Mouse (Mus musculus): ENCODE measurements around the gene Acap2. TPM values are rescaled to one million over a fixed set of nuclear protein-coding genes. Genes with fewer than 3 reads are reported as not detected.
A peak's percentile ranks its signal among the peaks of the same experiment; 100 is the strongest.

Acap2 gene
- polyA plus RNA-seq, 1 experiment from 2014 or later: 27.2 TPM

DNA sequence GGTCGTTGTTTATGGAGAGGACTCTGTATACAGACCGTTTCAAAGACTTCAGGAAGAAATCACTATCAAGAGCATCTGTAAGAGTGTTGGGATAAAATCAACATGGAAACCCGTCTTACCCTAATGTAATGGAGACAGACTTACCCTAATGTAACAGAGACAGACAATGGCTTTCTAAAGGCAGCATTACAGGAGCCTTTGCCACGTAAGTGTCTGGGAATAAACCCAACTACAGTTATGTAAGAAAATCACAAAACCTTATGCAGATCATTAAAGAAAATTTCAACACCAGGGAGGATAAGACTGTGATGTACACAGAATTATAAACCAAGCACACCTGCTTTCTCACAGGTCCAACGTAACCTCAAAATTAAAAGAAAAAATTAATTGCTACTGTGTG is 72.9 kb downstream of the Acap2 start:
- ATAC-seq (ENCODE audit: borderline replicate concordance, extremely low read depth, low FRiP score, low TSS enrichment): no peak
- Histone ChIP-seq H3K4me3 (no peak overlapping the region), H3K27me3 (no peaks in the 10 kb centered on the region), H3K9me3 (no peaks in the 10 kb centered on the region), H3K9ac (no peak overlapping the region), H3K27ac (no peak overlapping the region), H3K4me1 (peaks cover 10% of the 10 kb centered on the region), H3K4me2 (no peak overlapping the region), H3K36me3 (peaks cover 18% of the 10 kb centered on the region)
- 68% methylated on average over 5 of the region's 5 CpGs for WGBS

DNA sequence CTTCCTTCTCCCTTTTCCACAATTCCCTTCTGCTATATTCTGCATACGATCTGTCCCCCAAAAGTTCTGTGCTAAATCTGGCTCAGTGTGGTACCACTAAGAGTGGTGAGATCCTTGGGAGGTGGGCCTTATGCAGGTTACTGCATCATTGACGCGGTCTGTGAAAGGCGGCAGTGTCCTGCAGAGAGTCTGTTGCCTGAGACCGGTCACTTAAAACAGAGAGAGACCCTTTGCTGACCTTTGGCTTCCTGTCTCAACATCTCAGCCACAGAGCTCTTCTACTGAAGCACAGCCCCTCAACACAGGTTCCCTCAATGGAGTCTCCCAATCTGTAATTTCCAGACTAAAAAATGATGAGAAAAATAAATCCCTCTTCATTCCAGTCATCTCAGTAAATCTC is 76.1 kb downstream of the Acap2 start:
- Histone ChIP-seq H3K27ac (no peak overlapping the region), H3K27me3 (no peaks in the 10 kb centered on the region), H3K9ac (no peak overlapping the region), H3K36me3 (peaks cover 26% of the 10 kb centered on the region), H3K4me2 (no peak overlapping the region), H3K4me1 (no peaks in the 10 kb centered on the region), H3K4me3 (no peak overlapping the region), H3K9me3 (no peaks in the 10 kb centered on the region)
- WGBS: 77% methylated on average over 5 of the region's 5 CpGs
- no peak for ATAC-seq (ENCODE audit: borderline replicate concordance, extremely low read depth, low FRiP score, low TSS enrichment)

DNA sequence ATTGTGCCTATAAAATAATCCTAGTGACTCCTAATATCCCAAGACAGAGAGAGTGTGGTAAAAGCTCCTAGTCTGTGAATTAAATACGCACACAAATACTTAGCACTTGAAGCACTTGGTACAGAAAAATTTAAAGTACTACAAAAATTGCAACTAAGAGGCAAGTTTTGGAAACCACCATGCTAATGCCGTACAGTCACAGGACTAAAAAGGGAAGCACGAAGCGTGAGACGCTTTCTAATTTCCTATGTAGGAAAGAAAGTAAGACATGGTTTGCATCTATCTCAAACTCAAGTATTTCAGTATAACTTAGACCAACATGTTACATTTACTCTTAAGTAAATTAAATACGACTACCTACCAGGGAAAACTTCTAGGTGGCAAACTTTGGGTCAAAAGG is 79.4 kb downstream of the Acap2 start:
- Histone ChIP-seq H3K27me3 (no peaks in the 10 kb centered on the region), H3K36me3 (peaks cover 30% of the 10 kb centered on the region), H3K9ac (no peak overlapping the region), H3K9me3 (no peaks in the 10 kb centered on the region), H3K27ac (no peak overlapping the region), H3K4me2 (no peak overlapping the region), H3K4me1 (no peaks in the 10 kb centered on the region), H3K4me3 (no peak overlapping the region)
- no peak for ATAC-seq (ENCODE audit: borderline replicate concordance, extremely low read depth, low FRiP score, low TSS enrichment)
- 92% methylated on average over 6 of the region's 6 CpGs for WGBS

DNA sequence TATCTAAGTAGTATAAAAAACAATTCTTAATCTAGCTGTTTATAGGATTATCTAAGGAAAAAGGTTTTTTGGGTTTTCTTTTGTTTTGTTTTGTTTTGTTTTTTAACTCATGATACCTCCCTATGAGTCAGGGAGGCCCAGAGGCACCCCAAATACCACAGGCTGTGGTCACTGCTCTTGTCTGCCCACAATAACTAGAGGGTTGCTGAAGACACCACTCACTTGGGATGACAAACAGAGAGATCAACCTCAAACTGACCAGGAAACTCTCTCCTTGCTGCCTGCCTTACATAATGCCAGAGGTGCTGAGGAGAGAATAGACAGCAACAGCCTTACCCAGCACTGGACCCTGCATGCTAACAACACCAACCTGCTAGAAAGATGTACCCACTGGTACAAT is 87.4 kb downstream of the Acap2 start:
- no peak overlapping the region for H3K27ac ChIP-seq
- ATAC-seq (ENCODE audit: borderline replicate concordance, extremely low read depth, low FRiP score, low TSS enrichment): no peak
- H3K4me2 ChIP-seq: no peak overlapping the region
- no peaks in the 10 kb centered on the region for H3K27me3 ChIP-seq
- H3K36me3 ChIP-seq: peaks cover 48% of the 10 kb centered on the region
- no peak overlapping the region for H3K4me3 ChIP-seq
- no peak overlapping the region for H3K9ac ChIP-seq
- H3K4me1 ChIP-seq: no peaks in the 10 kb centered on the region
- H3K9me3 ChIP-seq: no peaks in the 10 kb centered on the region

DNA sequence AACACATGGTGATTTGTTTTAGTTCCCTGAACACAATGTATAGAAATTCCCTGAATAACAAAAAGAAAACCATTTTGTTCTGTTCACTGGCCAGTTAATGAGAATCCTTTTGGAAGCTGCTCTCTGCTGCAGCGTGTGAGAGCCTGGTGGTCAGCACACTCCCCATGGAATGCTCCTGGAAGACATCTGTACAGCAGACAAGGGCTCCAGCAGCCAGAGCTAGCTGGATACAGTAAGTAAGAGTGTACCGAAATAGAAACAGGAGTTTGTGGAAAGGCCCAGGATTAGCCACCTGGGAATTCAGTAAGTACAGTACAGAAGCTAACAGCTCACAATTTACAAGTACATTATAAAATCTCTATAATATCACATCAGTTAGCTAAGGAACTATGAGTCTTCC is 99.7 kb downstream of the Acap2 start:
- Histone ChIP-seq H3K4me3 (no peak overlapping the region), H3K9ac (no peak overlapping the region), H3K27ac (no peak overlapping the region), H3K4me2 (no peak overlapping the region), H3K27me3 (no peaks in the 10 kb centered on the region), H3K36me3 (peaks cover 56% of the 10 kb centered on the region), H3K9me3 (no peaks in the 10 kb centered on the region), H3K4me1 (no peaks in the 10 kb centered on the region)
- ATAC-seq (ENCODE audit: borderline replicate concordance, extremely low read depth, low FRiP score, low TSS enrichment): no peak
- WGBS: 85% methylated on average over 2 of the region's 2 CpGs

DNA sequence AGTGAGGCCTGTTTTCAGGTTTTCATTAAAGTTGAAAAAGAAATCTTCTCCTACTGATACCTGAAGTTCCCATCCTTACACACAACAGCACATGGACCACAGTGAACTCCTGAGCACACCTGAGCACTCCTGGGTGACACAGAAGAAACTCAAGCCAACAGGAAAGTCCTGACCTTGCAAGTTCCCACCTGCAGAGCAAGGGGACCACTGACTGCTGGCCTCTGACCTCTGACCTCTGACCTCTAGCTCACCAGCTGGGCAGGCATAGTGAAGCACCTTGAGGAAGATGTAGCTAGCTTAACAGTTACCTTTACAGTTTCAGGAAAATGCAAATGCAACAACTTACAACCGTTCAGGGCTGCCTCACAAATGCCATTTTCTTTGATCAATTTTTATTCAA is 101.1 kb downstream of the Acap2 start:
- Histone ChIP-seq H3K4me2 (no peak overlapping the region), H3K4me1 (no peaks in the 10 kb centered on the region), H3K9me3 (no peaks in the 10 kb centered on the region), H3K36me3 (peaks cover 53% of the 10 kb centered on the region), H3K27ac (no peak overlapping the region), H3K27me3 (no peaks in the 10 kb centered on the region), H3K4me3 (no peak overlapping the region), H3K9ac (no peak overlapping the region)
- no peak for ATAC-seq (ENCODE audit: borderline replicate concordance, extremely low read depth, low FRiP score, low TSS enrichment)
- 87% methylated on average over 1 of the region's 1 CpGs for WGBS

DNA sequence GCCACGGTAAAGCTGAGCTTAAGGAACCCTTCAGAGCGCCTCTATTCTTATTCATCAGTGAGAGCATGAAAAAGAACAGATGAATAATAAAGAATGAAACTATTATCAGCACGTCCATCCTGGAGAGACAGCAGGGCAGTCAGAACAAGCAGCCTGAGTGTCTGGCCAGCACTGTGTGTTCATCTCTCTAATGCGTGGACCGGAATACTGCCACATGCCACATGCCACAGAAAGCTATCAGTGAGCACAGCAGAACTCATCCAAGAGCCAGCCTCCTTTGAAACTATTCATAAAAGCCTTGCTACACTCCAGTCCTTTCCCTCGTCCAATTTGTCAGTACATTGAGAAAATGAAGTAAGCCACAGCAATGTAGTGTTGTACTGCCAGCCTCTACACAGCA is 107.0 kb downstream of the Acap2 start:
- Histone ChIP-seq H3K9me3 (no peaks in the 10 kb centered on the region), H3K4me1 (no peaks in the 10 kb centered on the region), H3K36me3 (peaks cover 25% of the 10 kb centered on the region), H3K9ac (no peak overlapping the region), H3K4me2 (no peak overlapping the region), H3K27ac (no peak overlapping the region), H3K4me3 (no peak overlapping the region), H3K27me3 (no peaks in the 10 kb centered on the region)
- WGBS: 77% methylated on average over 6 of the region's 6 CpGs
- no peak for ATAC-seq (ENCODE audit: borderline replicate concordance, extremely low read depth, low FRiP score, low TSS enrichment)

DNA sequence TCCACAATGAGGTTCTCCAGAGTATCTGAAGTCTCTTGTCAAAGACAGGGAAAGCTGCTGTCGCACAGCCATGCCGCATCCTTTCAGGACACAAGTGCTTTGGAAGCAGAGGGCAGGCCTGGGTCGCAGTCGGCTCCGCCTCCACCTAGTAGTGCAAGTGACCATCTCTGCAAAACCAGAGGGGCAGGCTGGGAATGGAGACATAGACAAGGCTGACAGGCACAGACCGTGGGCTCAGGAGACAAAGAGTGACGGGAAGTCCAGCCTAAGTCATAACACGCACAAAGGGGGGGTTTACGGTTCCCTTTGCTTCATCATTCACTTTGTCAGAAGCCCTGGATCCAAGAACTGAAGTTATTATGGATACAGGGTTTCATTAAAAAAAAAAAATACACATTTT is 107.9 kb downstream of the Acap2 start:
- H3K27me3 ChIP-seq: no peaks in the 10 kb centered on the region
- peaks cover 19% of the 10 kb centered on the region for H3K36me3 ChIP-seq
- no peak overlapping the region for H3K9ac ChIP-seq
- no peak for ATAC-seq (ENCODE audit: borderline replicate concordance, extremely low read depth, low FRiP score, low TSS enrichment)
- H3K4me1 ChIP-seq: no peaks in the 10 kb centered on the region
- H3K4me2 ChIP-seq: no peak overlapping the region
- H3K4me3 ChIP-seq: no peak overlapping the region
- H3K27ac ChIP-seq: no peak overlapping the region
- H3K9me3 ChIP-seq: no peaks in the 10 kb centered on the region
- 58% methylated on average over 9 of the region's 9 CpGs for WGBS

DNA sequence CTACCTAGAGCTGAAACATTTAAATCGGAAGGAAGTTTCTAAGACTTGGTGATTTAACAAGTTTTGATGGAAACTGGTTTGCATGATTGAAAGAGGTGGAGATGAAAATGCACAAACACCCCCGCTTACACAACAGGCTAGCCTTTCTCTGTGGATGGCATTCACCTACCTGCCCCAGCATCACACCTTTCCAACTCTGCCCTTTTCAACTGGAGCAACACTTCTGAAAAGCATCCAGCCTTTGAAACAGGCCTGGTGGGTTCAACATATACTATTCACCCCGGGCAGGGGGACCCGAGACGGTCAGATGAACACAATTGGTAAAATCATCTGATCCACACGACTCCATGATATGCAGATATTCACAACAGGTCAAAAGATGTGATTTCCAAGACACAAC is 119.2 kb downstream of the Acap2 start:
- H3K4me1 ChIP-seq: peaks cover 14% of the 10 kb centered on the region
- H3K9me3 ChIP-seq: no peaks in the 10 kb centered on the region
- ATAC-seq (ENCODE audit: borderline replicate concordance, extremely low read depth, low FRiP score, low TSS enrichment): no peak
- H3K27me3 ChIP-seq: no peaks in the 10 kb centered on the region
- H3K36me3 ChIP-seq: no peaks in the 10 kb centered on the region
- no peak overlapping the region for H3K4me2 ChIP-seq
- WGBS: 67% methylated on average over 6 of the region's 6 CpGs
- H3K27ac ChIP-seq: no peak overlapping the region
- no peak overlapping the region for H3K9ac ChIP-seq
- no peak overlapping the region for H3K4me3 ChIP-seq

DNA sequence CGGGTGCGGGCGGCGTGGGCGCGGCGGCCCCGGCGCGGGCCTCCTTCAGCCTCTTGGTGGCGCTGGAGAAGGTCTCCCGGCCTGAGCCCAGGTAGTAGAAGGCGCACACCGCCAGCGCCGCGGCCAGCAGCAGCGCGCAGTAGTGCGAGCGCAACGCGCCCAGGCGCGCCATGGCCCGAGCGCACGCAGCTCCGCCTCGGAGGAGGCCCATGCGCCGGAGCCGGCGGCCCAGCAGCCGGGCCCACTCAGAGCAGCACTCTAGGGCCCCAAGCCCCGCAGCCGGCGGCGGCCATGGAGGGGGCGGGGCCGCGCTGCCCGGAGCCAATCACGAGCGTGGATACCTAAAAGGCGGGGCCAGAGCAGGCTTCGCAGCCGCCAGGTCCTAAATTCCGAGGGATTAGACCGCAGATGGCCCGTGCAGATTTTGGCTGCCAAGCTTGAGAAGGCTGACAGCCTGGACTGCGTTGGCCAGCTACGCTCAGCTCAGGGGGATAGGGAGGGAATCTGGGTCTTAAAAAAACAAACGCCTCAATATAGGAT is 119.8 kb downstream of the Acap2 start, which contains the start of gene Xxylt1:
Xxylt1 (minus strand) TSS at position 308 of the 540 bp plus-strand sequence.
- H3K4me2 ChIP-seq: peak within 1 kb of the TSS; percentile 94
- H3K36me3 ChIP-seq: no peaks in the 10 kb centered on the region
- H3K4me3 ChIP-seq: peak within 1 kb of the TSS; percentile 83
- no peaks in the 10 kb centered on the region for H3K9me3 ChIP-seq
- H3K27ac ChIP-seq: peak within 1 kb of the TSS; percentile 94
- WGBS: under 1% methylated on average over 54 of the region's 54 CpGs
- no peaks in the 10 kb centered on the region for H3K27me3 ChIP-seq
- H3K9ac ChIP-seq: peak within 1 kb of the TSS; percentile 67
- peak; percentile 99 for ATAC-seq (ENCODE audit: borderline replicate concordance, extremely low read depth, low FRiP score, low TSS enrichment)
- H3K4me1 ChIP-seq: peaks cover 14% of the 10 kb centered on the region

DNA sequence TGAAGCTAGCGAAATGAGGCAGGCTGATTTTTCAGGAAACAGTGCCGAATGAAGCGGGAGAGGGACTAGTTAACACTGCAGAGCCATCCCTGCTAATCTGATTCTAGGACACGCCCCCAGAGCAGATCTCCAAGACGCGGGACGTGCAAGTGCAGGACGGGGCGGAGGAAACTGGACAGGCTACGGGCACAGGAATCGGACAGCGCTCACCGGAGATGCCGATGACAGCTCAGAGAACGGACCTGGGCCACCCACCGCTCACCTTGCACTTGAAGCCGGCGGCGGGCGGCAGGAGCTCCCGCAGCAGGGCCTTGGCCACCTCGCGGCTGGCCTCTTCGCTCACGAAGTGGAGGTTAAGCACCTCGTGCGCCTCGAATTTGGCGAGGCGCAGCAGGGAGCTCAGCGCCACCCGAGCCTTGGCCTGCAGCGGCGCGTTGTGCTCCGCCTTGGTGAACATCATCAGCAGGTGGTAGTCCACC is 120.4 kb downstream of the Acap2 start:
- no peaks in the 10 kb centered on the region for H3K27me3 ChIP-seq
- H3K4me1 ChIP-seq: peaks cover 14% of the 10 kb centered on the region
- peak overlapping the region; percentile 67 for H3K9ac ChIP-seq
- no peaks in the 10 kb centered on the region for H3K9me3 ChIP-seq
- WGBS: under 1% methylated on average over 36 of the region's 36 CpGs
- H3K4me2 ChIP-seq: peak overlapping the region; percentile 94
- H3K27ac ChIP-seq: peak overlapping the region; percentile 94
- H3K36me3 ChIP-seq: no peaks in the 10 kb centered on the region
- ATAC-seq (ENCODE audit: borderline replicate concordance, extremely low read depth, low FRiP score, low TSS enrichment): peak; percentile 75; the same call in 1 of the 2 replicates
- H3K4me3 ChIP-seq: peak overlapping the region; percentile 83

DNA sequence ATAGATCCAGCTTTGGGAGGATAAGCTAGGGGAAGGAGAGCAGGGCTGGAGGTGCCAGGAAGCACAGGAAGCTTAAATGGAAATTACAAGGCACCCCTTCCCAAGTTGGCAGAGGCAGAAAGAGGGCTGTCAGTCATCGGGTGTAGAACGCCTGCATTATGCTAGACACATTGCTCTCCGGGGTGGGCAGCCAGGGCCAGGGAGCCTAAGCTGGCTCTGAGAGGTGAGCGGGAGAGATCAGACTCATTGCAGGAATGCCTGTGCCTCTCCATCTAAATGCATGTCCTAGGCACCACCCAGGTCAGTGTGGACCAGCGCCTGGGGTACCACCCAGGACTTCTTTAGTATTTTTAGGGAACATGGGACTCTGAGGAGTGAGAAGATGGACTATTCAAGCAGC is 123.6 kb downstream of the Acap2 start:
- ATAC-seq (ENCODE audit: borderline replicate concordance, extremely low read depth, low FRiP score, low TSS enrichment): no peak
- H3K4me1 ChIP-seq: peaks cover 14% of the 10 kb centered on the region
- no peaks in the 10 kb centered on the region for H3K27me3 ChIP-seq

DNA sequence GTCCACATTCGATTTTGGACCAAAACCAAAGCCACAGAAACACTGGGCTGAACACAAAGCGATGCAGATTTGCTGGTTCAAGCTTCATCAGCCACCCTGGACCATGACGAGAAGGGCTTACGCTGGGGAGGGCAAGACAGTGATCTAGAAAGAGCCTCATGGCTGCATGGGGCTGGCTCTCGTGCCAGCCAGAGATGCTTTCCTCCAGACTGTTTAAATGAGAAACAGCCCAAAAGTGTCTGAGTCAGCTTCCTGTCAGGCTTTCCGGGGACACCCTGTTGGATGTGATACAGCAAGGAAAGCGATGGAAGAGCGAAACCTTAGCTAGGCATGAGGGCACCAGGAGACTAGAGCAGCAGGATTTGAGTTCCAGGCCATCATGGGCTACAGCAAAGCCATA is 124.6 kb downstream of the Acap2 start:
- Histone ChIP-seq H3K9me3 (no peaks in the 10 kb centered on the region), H3K36me3 (no peaks in the 10 kb centered on the region), H3K27ac (no peak overlapping the region), H3K9ac (no peak overlapping the region), H3K4me3 (no peak overlapping the region), H3K4me2 (no peak overlapping the region), H3K27me3 (no peaks in the 10 kb centered on the region), H3K4me1 (peaks cover 11% of the 10 kb centered on the region)
- 72% methylated on average over 8 of the region's 8 CpGs for WGBS
- no peak for ATAC-seq (ENCODE audit: borderline replicate concordance, extremely low read depth, low FRiP score, low TSS enrichment)

More for the DNA sequence above, 123.6 kb downstream of the Acap2 start:
- no peak overlapping the region for H3K4me2 ChIP-seq
- H3K9me3 ChIP-seq: no peaks in the 10 kb centered on the region
- H3K36me3 ChIP-seq: no peaks in the 10 kb centered on the region
- no peak overlapping the region for H3K4me3 ChIP-seq
- no peak overlapping the region for H3K9ac ChIP-seq
- no peak overlapping the region for H3K27ac ChIP-seq
- 91% methylated on average over 5 of the region's 5 CpGs for WGBS
